Mouse (Mus musculus): ENCODE results near the gene Abracl. TPM values are rescaled to one million over a fixed set of nuclear protein-coding genes. Genes with fewer than 3 reads are reported as not detected.

Gene Abracl
- polyA plus RNA-seq, 1 experiment from 2014 or later = 62.4 TPM

- H3K4me2 ChIP-seq (ENCODE audit: low read depth, low read length) = no peak overlapping the region
- H3K27me3 ChIP-seq (ENCODE audit: control insufficient read depth, insufficient read depth, low read length) = no peaks in the 10 kb centered on the region
- no peak overlapping the region for H3K9ac ChIP-seq (replicated peaks; ENCODE audit: low read depth, low read length)
- no peaks in the 10 kb centered on the region for H3K4me1 ChIP-seq (ENCODE audit: control insufficient read depth, insufficient read depth, low read length)
- no peaks in the 10 kb centered on the region for H3K9me3 ChIP-seq (ENCODE audit: control insufficient read depth, low read length)
- no peak for ATAC-seq (ENCODE audit: low read depth)
- no peaks in the 10 kb centered on the region for H3K36me3 ChIP-seq (ENCODE audit: control insufficient read depth, insufficient read depth, low read length)
- no peak overlapping the region for H3K4me3 ChIP-seq (ENCODE audit: low read depth, low read length)
- H3K27ac ChIP-seq (ENCODE audit: low read depth, low read length) = no peak overlapping the region
Observed at GRCm38 (mm10) chr10:18008118-18008517, 15.0 kb downstream of the Abracl start.

DNA sequence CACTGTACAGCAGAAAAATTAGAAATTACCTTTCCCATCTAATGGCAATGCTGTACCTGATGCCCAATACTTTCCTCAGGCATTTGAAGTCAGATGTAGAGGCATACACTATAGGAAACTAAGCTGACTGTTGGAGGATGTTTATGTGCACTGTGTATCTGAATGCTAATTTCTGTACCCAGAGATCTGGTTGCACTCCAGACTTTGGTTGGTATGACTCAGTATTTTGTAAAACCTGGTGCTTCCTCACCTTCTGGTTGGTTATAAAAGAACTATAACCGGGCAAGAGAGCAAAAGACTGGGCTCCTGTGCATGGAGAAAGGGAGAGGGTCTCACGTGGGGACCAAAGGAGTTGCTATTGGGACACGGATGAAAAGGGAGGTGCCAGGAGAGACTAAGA is 15.8 kb downstream of the Abracl start:
- Histone ChIP-seq H3K27me3 (ENCODE audit: control insufficient read depth, insufficient read depth, low read length) (no peaks in the 10 kb centered on the region), H3K9ac (replicated peaks; ENCODE audit: low read depth, low read length) (no peak overlapping the region), H3K27ac (ENCODE audit: low read depth, low read length) (no peak overlapping the region), H3K4me2 (ENCODE audit: low read depth, low read length) (no peak overlapping the region), H3K4me1 (ENCODE audit: control insufficient read depth, insufficient read depth, low read length) (no peaks in the 10 kb centered on the region), H3K36me3 (ENCODE audit: control insufficient read depth, insufficient read depth, low read length) (no peaks in the 10 kb centered on the region), H3K4me3 (ENCODE audit: low read depth, low read length) (no peak overlapping the region), H3K9me3 (ENCODE audit: control insufficient read depth, low read length) (no peaks in the 10 kb centered on the region)
- WGBS = 89% methylated on average over 3 of the region's 3 CpGs
- no peak for ATAC-seq (ENCODE audit: low read depth)

- H3K27me3 ChIP-seq (ENCODE audit: control insufficient read depth, insufficient read depth, low read length) = no peaks in the 10 kb centered on the region
- no peaks in the 10 kb centered on the region for H3K9me3 ChIP-seq (ENCODE audit: control insufficient read depth, low read length)
- no peak overlapping the region for H3K27ac ChIP-seq (ENCODE audit: low read depth, low read length)
- H3K4me1 ChIP-seq (ENCODE audit: control insufficient read depth, insufficient read depth, low read length) = no peaks in the 10 kb centered on the region
- H3K9ac ChIP-seq (replicated peaks; ENCODE audit: low read depth, low read length) = no peak overlapping the region
- 96% methylated on average over 1 of the region's 1 CpGs for WGBS
- no peak overlapping the region for H3K4me2 ChIP-seq (ENCODE audit: low read depth, low read length)
- no peak overlapping the region for H3K4me3 ChIP-seq (ENCODE audit: low read depth, low read length)
- no peak for ATAC-seq (ENCODE audit: low read depth)
- H3K36me3 ChIP-seq (ENCODE audit: control insufficient read depth, insufficient read depth, low read length) = no peaks in the 10 kb centered on the region
Observed at GRCm38 (mm10) chr10:18006756-18007155, 16.3 kb downstream of the Abracl start.

- H3K9ac ChIP-seq (replicated peaks; ENCODE audit: low read depth, low read length) = no peak overlapping the region
- ATAC-seq (ENCODE audit: low read depth) = no peak
- H3K9me3 ChIP-seq (ENCODE audit: control insufficient read depth, low read length) = no peaks in the 10 kb centered on the region
- H3K36me3 ChIP-seq (ENCODE audit: control insufficient read depth, insufficient read depth, low read length) = no peaks in the 10 kb centered on the region
- no peak overlapping the region for H3K27ac ChIP-seq (ENCODE audit: low read depth, low read length)
- H3K4me3 ChIP-seq (ENCODE audit: low read depth, low read length) = no peak overlapping the region
- H3K27me3 ChIP-seq (ENCODE audit: control insufficient read depth, insufficient read depth, low read length) = no peaks in the 10 kb centered on the region
- H3K4me2 ChIP-seq (ENCODE audit: low read depth, low read length) = no peak overlapping the region
- whole genome bisulfite sequencing = 91% methylated on average over 7 of the region's 7 CpGs
- no peaks in the 10 kb centered on the region for H3K4me1 ChIP-seq (ENCODE audit: control insufficient read depth, insufficient read depth, low read length)
Observed at GRCm38 (mm10) chr10:18005136-18005955, 17.7 kb downstream of the Abracl start.

DNA sequence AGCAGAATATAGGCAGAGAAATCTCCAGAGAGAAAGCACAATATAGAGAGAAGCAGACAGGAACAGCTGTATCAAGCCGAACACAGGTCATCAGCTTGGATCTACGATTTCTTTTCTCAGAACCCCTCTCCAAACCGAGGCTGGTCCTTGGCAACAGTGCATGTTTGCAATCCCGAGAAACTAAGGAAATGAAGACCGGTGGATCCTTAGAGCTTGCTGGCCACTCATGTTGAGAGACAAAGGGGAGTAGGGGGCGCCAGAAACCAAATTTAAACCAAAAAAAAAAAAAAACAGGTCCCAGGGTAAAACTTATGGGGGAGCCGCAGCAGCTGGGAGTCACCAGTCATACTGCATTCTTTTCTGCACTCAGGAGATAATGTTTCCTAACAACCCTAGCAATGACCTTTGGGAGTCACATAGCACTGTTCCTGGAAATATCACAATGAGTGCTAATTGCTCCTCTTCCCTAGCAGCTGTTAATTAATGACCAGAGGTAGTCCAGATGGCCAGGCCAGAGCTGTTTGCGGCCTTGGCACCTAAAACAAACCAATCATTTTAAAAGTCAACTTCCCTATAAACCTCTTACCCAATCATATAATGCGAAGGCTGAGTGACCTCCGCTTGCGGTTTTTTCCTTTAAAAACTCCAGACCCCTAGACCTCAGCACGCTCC is 19.0 kb downstream of the Abracl start:
- no peak for ATAC-seq (ENCODE audit: low read depth)
- Histone ChIP-seq H3K27ac (ENCODE audit: low read depth, low read length) (no peak overlapping the region), H3K4me2 (ENCODE audit: low read depth, low read length) (no peak overlapping the region), H3K9me3 (ENCODE audit: control insufficient read depth, low read length) (no peaks in the 10 kb centered on the region), H3K36me3 (ENCODE audit: control insufficient read depth, insufficient read depth, low read length) (no peaks in the 10 kb centered on the region), H3K27me3 (ENCODE audit: control insufficient read depth, insufficient read depth, low read length) (no peaks in the 10 kb centered on the region), H3K4me1 (ENCODE audit: control insufficient read depth, insufficient read depth, low read length) (no peaks in the 10 kb centered on the region), H3K4me3 (ENCODE audit: low read depth, low read length) (no peak overlapping the region), H3K9ac (replicated peaks; ENCODE audit: low read depth, low read length) (no peak overlapping the region)
- 77% methylated on average over 12 of the region's 12 CpGs for WGBS

DNA sequence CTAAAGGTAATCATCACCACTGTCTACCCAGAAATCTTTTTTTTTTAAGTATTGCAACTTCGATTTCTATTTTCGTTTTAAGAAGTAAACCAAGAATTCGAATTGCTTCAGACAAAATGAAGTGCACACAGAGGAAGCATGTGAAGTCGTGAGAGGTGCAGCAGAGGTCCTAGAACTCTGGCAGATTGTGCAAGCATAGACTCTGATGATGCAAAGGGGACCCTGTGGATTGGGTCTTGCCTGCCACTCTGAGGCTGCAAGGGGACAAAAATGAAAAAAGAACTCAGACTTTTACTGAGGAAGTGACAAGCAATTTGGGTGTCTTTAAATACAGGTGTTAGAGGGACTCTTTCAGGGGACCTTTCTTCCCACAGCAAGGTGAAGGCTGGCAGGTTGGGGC is 32.5 kb downstream of the Abracl start:
- no peak overlapping the region for H3K4me2 ChIP-seq (ENCODE audit: low read depth, low read length)
- no peak overlapping the region for H3K27ac ChIP-seq (ENCODE audit: low read depth, low read length)
- H3K27me3 ChIP-seq (ENCODE audit: control insufficient read depth, insufficient read depth, low read length) = no peaks in the 10 kb centered on the region
- H3K9me3 ChIP-seq (ENCODE audit: control insufficient read depth, low read length) = no peaks in the 10 kb centered on the region
- H3K36me3 ChIP-seq (ENCODE audit: control insufficient read depth, insufficient read depth, low read length) = no peaks in the 10 kb centered on the region
- H3K4me3 ChIP-seq (ENCODE audit: low read depth, low read length) = no peak overlapping the region
- H3K4me1 ChIP-seq (ENCODE audit: control insufficient read depth, insufficient read depth, low read length) = no peaks in the 10 kb centered on the region
- ATAC-seq (ENCODE audit: low read depth) = no peak
- H3K9ac ChIP-seq (replicated peaks; ENCODE audit: low read depth, low read length) = no peak overlapping the region
- WGBS = 90% methylated on average over 4 of the region's 4 CpGs

DNA sequence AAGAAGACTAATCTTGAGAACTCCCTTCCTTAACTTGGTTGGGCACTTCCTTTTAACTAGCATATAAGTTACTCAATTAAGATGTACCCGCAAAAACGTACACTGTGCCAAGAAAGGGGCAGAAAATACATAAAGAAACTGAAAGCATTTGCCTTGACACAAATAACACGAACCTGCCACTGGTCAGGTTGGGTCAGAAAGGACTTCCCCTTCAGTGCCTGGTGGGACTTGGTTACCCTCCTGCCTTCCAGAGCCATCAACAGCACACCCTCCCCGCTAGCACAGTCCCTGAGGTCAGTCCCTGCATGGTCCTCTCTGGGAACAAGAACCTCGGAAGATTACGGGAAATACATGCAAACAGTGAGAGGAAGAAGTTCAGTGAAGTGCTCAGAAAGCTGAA is 34.0 kb downstream of the Abracl start:
- H3K27me3 ChIP-seq (ENCODE audit: control insufficient read depth, insufficient read depth, low read length) = no peaks in the 10 kb centered on the region
- no peak for ATAC-seq (ENCODE audit: low read depth)
- H3K4me1 ChIP-seq (ENCODE audit: control insufficient read depth, insufficient read depth, low read length) = no peaks in the 10 kb centered on the region
- 81% methylated on average over 6 of the region's 6 CpGs for WGBS
- H3K4me2 ChIP-seq (ENCODE audit: low read depth, low read length) = no peak overlapping the region
- no peak overlapping the region for H3K27ac ChIP-seq (ENCODE audit: low read depth, low read length)
- no peak overlapping the region for H3K4me3 ChIP-seq (ENCODE audit: low read depth, low read length)
- H3K9me3 ChIP-seq (ENCODE audit: control insufficient read depth, low read length) = no peaks in the 10 kb centered on the region
- H3K9ac ChIP-seq (replicated peaks; ENCODE audit: low read depth, low read length) = no peak overlapping the region
- H3K36me3 ChIP-seq (ENCODE audit: control insufficient read depth, insufficient read depth, low read length) = no peaks in the 10 kb centered on the region

GRCm38 (mm10) chr10:17987823-17988423 is 35.2 kb downstream of the Abracl start:
- WGBS = 86% methylated on average over 8 of the region's 8 CpGs
- H3K27ac ChIP-seq (ENCODE audit: low read depth, low read length) = no peak overlapping the region
- no peaks in the 10 kb centered on the region for H3K36me3 ChIP-seq (ENCODE audit: control insufficient read depth, insufficient read depth, low read length)
- H3K9me3 ChIP-seq (ENCODE audit: control insufficient read depth, low read length) = no peaks in the 10 kb centered on the region
- no peak overlapping the region for H3K9ac ChIP-seq (replicated peaks; ENCODE audit: low read depth, low read length)
- no peak overlapping the region for H3K4me3 ChIP-seq (ENCODE audit: low read depth, low read length)
- no peak overlapping the region for H3K4me2 ChIP-seq (ENCODE audit: low read depth, low read length)
- no peak for ATAC-seq (ENCODE audit: low read depth)
- H3K27me3 ChIP-seq (ENCODE audit: control insufficient read depth, insufficient read depth, low read length) = no peaks in the 10 kb centered on the region
- H3K4me1 ChIP-seq (ENCODE audit: control insufficient read depth, insufficient read depth, low read length) = no peaks in the 10 kb centered on the region

DNA sequence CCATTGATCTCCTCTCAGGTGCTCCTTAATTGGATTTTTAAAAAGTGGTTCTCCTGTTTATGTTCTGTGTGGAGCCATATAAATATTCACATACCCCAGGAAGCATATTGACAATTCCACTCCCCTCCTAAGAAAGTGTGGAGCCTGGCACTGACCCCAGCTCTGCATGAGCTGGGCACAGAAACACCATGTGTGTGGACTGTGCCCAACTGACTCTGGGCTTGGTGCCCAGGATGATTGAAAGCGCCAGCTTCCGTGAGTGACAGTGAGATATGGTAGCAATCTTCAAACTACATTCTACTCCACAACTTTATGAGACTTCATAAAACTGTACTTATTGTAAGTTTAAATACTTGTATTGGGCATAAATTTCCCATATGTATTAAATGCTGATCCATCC is 39.8 kb downstream of the Abracl start:
- no peak overlapping the region for H3K4me2 ChIP-seq (ENCODE audit: low read depth, low read length)
- 84% methylated on average over 2 of the region's 2 CpGs for WGBS
- no peaks in the 10 kb centered on the region for H3K4me1 ChIP-seq (ENCODE audit: control insufficient read depth, insufficient read depth, low read length)
- no peak overlapping the region for H3K27ac ChIP-seq (ENCODE audit: low read depth, low read length)
- no peaks in the 10 kb centered on the region for H3K36me3 ChIP-seq (ENCODE audit: control insufficient read depth, insufficient read depth, low read length)
- H3K4me3 ChIP-seq (ENCODE audit: low read depth, low read length) = no peak overlapping the region
- H3K9ac ChIP-seq (replicated peaks; ENCODE audit: low read depth, low read length) = no peak overlapping the region
- ATAC-seq (ENCODE audit: low read depth) = no peak
- H3K27me3 ChIP-seq (ENCODE audit: control insufficient read depth, insufficient read depth, low read length) = no peaks in the 10 kb centered on the region
- H3K9me3 ChIP-seq (ENCODE audit: control insufficient read depth, low read length) = no peaks in the 10 kb centered on the region

Data from neural tube, embryonic 14.5 days (tissue).